Mouse (Mus musculus): ENCODE data around the gene Osbp2. TPM values are rescaled to one million over a fixed set of nuclear protein-coding genes. Genes with fewer than 3 reads are reported as not detected.

The Osbp2 gene
- polyA plus RNA-seq, 1 experiment from 2014 or later: 0.20 TPM

- WGBS: 18% methylated on average over 3 of the region's 3 CpGs
- ATAC-seq (ENCODE audit: borderline replicate concordance, extremely low read depth, low FRiP score, low TSS enrichment): no peak
Measured at GRCm38 (mm10) chr11:3808162-3808561, 55.5 kb downstream of the Osbp2 start.

GRCm38 (mm10) chr11:3805362-3805761 is 58.3 kb downstream of the Osbp2 start:
- WGBS: 21% methylated on average over 3 of the region's 3 CpGs
- Histone ChIP-seq H3K4me1 (no peaks in the 10 kb centered on the region), H3K4me2 (no peak overlapping the region), H3K4me3 (no peak overlapping the region), H3K27me3 (no peaks in the 10 kb centered on the region), H3K9ac (no peak overlapping the region), H3K36me3 (no peaks in the 10 kb centered on the region), H3K9me3 (no peaks in the 10 kb centered on the region), H3K27ac (no peak overlapping the region)
- no peak for ATAC-seq (ENCODE audit: borderline replicate concordance, extremely low read depth, low FRiP score, low TSS enrichment)

More at GRCm38 (mm10) chr11:3808162-3808561, 55.5 kb downstream of the Osbp2 start:
- no peaks in the 10 kb centered on the region for H3K27me3 ChIP-seq
- no peak overlapping the region for H3K4me3 ChIP-seq
- H3K4me1 ChIP-seq: no peaks in the 10 kb centered on the region
- no peaks in the 10 kb centered on the region for H3K36me3 ChIP-seq
- no peak overlapping the region for H3K9ac ChIP-seq
- H3K9me3 ChIP-seq: no peaks in the 10 kb centered on the region
- H3K4me2 ChIP-seq: no peak overlapping the region
- no peak overlapping the region for H3K27ac ChIP-seq

- Histone ChIP-seq H3K4me1 (no peaks in the 10 kb centered on the region), H3K27ac (no peak overlapping the region), H3K4me2 (no peak overlapping the region), H3K27me3 (no peaks in the 10 kb centered on the region), H3K9ac (no peak overlapping the region), H3K4me3 (no peak overlapping the region), H3K9me3 (no peaks in the 10 kb centered on the region), H3K36me3 (no peaks in the 10 kb centered on the region)
- no peak for ATAC-seq (ENCODE audit: borderline replicate concordance, extremely low read depth, low FRiP score, low TSS enrichment)
- WGBS: 95% methylated on average over 2 of the region's 2 CpGs
Measured at GRCm38 (mm10) chr11:3804639-3805038, 59.1 kb downstream of the Osbp2 start.

GRCm38 (mm10) chr11:3802057-3802456 is 61.6 kb downstream of the Osbp2 start:
- Histone ChIP-seq H3K36me3 (no peaks in the 10 kb centered on the region), H3K4me2 (no peak overlapping the region), H3K27ac (no peak overlapping the region), H3K4me1 (no peaks in the 10 kb centered on the region), H3K9me3 (no peaks in the 10 kb centered on the region), H3K9ac (no peak overlapping the region), H3K4me3 (no peak overlapping the region), H3K27me3 (no peaks in the 10 kb centered on the region)
- WGBS: 42% methylated on average over 1 of the region's 1 CpGs
- no peak for ATAC-seq (ENCODE audit: borderline replicate concordance, extremely low read depth, low FRiP score, low TSS enrichment)

GRCm38 (mm10) chr11:3797631-3798215 is 66.0 kb downstream of the Osbp2 start:
- H3K27me3 ChIP-seq: no peaks in the 10 kb centered on the region
- no peak for ATAC-seq (ENCODE audit: borderline replicate concordance, extremely low read depth, low FRiP score, low TSS enrichment)
- H3K9me3 ChIP-seq: no peaks in the 10 kb centered on the region
- no peaks in the 10 kb centered on the region for H3K36me3 ChIP-seq
- no peak overlapping the region for H3K9ac ChIP-seq
- WGBS: 84% methylated on average over 6 of the region's 6 CpGs
- H3K4me1 ChIP-seq: no peaks in the 10 kb centered on the region
- no peak overlapping the region for H3K27ac ChIP-seq
- no peak overlapping the region for H3K4me3 ChIP-seq
- no peak overlapping the region for H3K4me2 ChIP-seq

GRCm38 (mm10) chr11:3790736-3791135 is 73.0 kb downstream of the Osbp2 start:
- Histone ChIP-seq H3K4me2 (no peak overlapping the region), H3K36me3 (no peaks in the 10 kb centered on the region), H3K27me3 (no peaks in the 10 kb centered on the region), H3K4me3 (no peak overlapping the region), H3K9me3 (no peaks in the 10 kb centered on the region), H3K27ac (no peak overlapping the region), H3K9ac (no peak overlapping the region), H3K4me1 (no peaks in the 10 kb centered on the region)
- no peak for ATAC-seq (ENCODE audit: borderline replicate concordance, extremely low read depth, low FRiP score, low TSS enrichment)

- Histone ChIP-seq H3K4me1 (no peaks in the 10 kb centered on the region), H3K27ac (no peak overlapping the region), H3K9me3 (no peaks in the 10 kb centered on the region), H3K27me3 (no peaks in the 10 kb centered on the region), H3K9ac (no peak overlapping the region), H3K4me3 (no peak overlapping the region), H3K36me3 (no peaks in the 10 kb centered on the region), H3K4me2 (no peak overlapping the region)
- WGBS: 63% methylated on average over 3 of the region's 3 CpGs
- ATAC-seq (ENCODE audit: borderline replicate concordance, extremely low read depth, low FRiP score, low TSS enrichment): no peak
Measured at GRCm38 (mm10) chr11:3789919-3790318, 73.8 kb downstream of the Osbp2 start.

GRCm38 (mm10) chr11:3786564-3786963 is 77.1 kb downstream of the Osbp2 start:
- Histone ChIP-seq H3K4me1 (no peaks in the 10 kb centered on the region), H3K9ac (no peak overlapping the region), H3K27me3 (no peaks in the 10 kb centered on the region), H3K36me3 (no peaks in the 10 kb centered on the region), H3K4me3 (no peak overlapping the region), H3K4me2 (no peak overlapping the region), H3K27ac (no peak overlapping the region), H3K9me3 (no peaks in the 10 kb centered on the region)
- WGBS: 27% methylated on average over 6 of the region's 6 CpGs
- no peak for ATAC-seq (ENCODE audit: borderline replicate concordance, extremely low read depth, low FRiP score, low TSS enrichment)

GRCm38 (mm10) chr11:3775263-3775644 is 88.4 kb downstream of the Osbp2 start:
- ATAC-seq (ENCODE audit: borderline replicate concordance, extremely low read depth, low FRiP score, low TSS enrichment): no peak
- H3K36me3 ChIP-seq: no peaks in the 10 kb centered on the region
- H3K9me3 ChIP-seq: no peaks in the 10 kb centered on the region
- H3K4me1 ChIP-seq: peaks cover 10% of the 10 kb centered on the region; the same call in 1 of the 2 replicates
- no peak overlapping the region for H3K27ac ChIP-seq
- H3K4me3 ChIP-seq: no peak overlapping the region
- no peak overlapping the region for H3K9ac ChIP-seq
- 23% methylated on average over 4 of the region's 4 CpGs for WGBS
- H3K27me3 ChIP-seq: peaks cover 45% of the 10 kb centered on the region
- H3K4me2 ChIP-seq: peak overlapping the region; percentile 57

- no peaks in the 10 kb centered on the region for H3K9me3 ChIP-seq
- H3K4me2 ChIP-seq: peak overlapping the region; percentile 57
- no peaks in the 10 kb centered on the region for H3K36me3 ChIP-seq
- ATAC-seq (ENCODE audit: borderline replicate concordance, extremely low read depth, low FRiP score, low TSS enrichment): peak; percentile 52; the same call in 1 of the 2 replicates
- H3K27me3 ChIP-seq: peaks cover 45% of the 10 kb centered on the region
- 2% methylated on average over 43 of the region's 56 CpGs for WGBS
- peaks cover 10% of the 10 kb centered on the region; the same call in 1 of the 2 replicates for H3K4me1 ChIP-seq
- no peak overlapping the region for H3K9ac ChIP-seq
- peak overlapping the region; percentile 32 for H3K4me3 ChIP-seq
- H3K27ac ChIP-seq: no peak overlapping the region
Measured at GRCm38 (mm10) chr11:3774463-3775262, 89.0 kb downstream of the Osbp2 start.

- H3K4me2 ChIP-seq: peak overlapping the region; percentile 57
- WGBS: 33% methylated on average over 6 of the region's 6 CpGs
- H3K36me3 ChIP-seq: no peaks in the 10 kb centered on the region
- H3K9ac ChIP-seq: no peak overlapping the region
- no peak for ATAC-seq (ENCODE audit: borderline replicate concordance, extremely low read depth, low FRiP score, low TSS enrichment)
- no peaks in the 10 kb centered on the region for H3K9me3 ChIP-seq
- peaks cover 10% of the 10 kb centered on the region; the same call in 1 of the 2 replicates for H3K4me1 ChIP-seq
- no peak overlapping the region for H3K27ac ChIP-seq
- H3K4me3 ChIP-seq: peak overlapping the region; percentile 32
- peaks cover 45% of the 10 kb centered on the region for H3K27me3 ChIP-seq
Measured at GRCm38 (mm10) chr11:3773782-3774462, 89.8 kb downstream of the Osbp2 start.

- H3K27ac ChIP-seq: no peak overlapping the region
- H3K4me2 ChIP-seq: no peak overlapping the region
- H3K9ac ChIP-seq: no peak overlapping the region
- H3K9me3 ChIP-seq: no peaks in the 10 kb centered on the region
- peaks cover 10% of the 10 kb centered on the region; the same call in 1 of the 2 replicates for H3K4me1 ChIP-seq
- WGBS: 70% methylated on average over 8 of the region's 8 CpGs
- no peak overlapping the region for H3K4me3 ChIP-seq
- H3K36me3 ChIP-seq: no peaks in the 10 kb centered on the region
- peaks cover 45% of the 10 kb centered on the region for H3K27me3 ChIP-seq
- ATAC-seq (ENCODE audit: borderline replicate concordance, extremely low read depth, low FRiP score, low TSS enrichment): no peak
Measured at GRCm38 (mm10) chr11:3773136-3773535, 90.6 kb downstream of the Osbp2 start.
